Mouse (Mus musculus): ENCODE measurements around the gene Camk1.

Camk1 gene

DNA sequence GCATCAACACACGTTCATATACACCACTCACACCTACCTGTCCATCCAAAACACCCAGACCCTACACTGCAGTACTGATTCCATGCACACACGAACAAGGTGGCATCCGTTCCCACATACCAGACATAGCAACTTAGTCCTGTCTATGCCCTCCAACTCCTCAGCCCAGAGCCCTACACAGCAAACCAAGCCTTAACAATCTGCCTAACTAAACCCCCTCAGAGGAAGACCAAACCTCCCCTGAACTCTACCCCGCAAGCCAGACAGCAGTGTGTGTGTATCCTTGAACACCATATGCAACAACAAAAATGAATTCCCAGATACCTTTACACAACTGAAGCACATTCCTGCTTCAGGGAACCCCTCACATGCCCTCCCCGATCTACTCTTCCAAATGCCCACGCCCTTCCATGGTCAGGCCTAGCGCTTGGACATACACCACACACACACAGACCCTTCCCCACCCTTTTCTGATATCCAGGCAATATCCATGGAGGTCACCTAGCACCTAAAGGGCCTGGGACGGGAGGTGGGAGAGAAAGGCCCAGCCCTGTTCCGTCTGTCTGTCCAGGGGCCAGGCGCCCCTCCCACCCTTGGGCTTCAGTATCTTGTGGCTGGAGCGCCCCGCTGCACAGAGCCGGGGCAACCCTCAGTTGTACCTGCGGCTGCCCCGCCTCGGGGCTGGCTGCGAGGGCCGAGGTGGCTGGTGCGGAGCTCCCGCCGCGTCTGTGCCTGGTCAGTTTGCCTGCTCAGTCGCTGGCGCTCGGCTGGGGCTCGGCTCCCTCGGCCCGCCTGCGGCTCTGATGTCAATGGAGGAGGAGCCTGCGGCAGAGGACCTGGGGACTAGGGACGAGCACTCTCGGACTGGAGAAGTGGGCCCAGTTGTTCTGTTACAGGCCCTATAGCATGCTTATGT, at the start of gene Camk1:
Camk1 (minus strand) TSS at position 808 of the 916 bp plus-strand sequence.
- no peak for DNase-seq (ENCODE audit: low read depth, low spot score)

DNA sequence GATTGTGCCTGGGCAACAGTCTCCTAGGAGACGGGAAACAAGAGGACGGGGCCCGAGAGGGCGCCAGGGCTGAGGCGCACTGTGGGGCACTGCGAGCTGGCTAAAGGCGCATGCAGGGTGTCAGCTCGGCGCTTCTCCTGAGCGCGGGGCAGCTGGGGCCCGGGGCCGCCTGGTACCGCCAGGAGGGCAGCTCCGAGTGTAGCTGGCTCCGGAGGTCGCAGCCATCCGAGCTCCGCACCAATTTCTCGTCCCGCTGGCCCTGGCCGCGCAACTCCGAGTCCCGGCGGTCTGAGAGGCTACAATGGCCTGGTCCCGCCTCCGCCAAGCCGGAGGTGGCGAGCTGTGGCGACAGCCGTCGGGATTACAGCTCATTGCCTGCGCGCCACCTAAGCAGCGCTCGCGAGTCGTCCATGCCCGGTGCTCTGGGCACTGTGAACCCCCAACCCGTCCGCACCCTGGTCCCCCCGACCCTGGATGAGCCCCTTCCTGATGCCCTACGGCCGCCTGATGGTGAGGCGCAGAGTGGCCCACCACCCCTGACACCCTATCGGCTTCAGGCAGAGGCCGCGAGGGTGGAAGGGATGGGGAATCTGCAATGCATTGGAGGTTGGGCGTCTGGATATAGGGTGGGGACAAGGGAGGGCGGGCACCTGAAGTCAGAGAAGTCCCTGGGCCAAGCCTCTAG, 48.7 kb upstream of the Camk1 start:
- no peak for DNase-seq (ENCODE audit: low read depth, low spot score)

DNA sequence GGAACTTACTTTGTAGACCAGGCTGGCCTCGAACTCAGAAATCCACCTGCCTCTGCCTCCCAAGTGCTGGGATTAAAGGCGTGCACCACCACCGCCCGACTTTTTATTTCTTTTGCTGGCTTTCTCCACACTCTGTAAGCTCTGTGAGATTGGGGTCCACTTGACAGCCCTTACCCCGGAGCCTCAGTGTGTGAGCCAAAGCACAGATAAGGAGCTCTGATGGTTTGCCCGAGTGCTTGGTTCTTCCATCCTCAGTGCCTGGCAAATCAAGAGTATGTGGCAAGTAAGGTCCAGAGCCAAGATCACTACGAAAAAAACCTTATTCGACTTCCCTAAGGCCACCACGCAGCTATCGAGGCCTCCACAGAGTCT, 48.2 kb upstream of the Camk1 start:
- DNase-seq (ENCODE audit: low read depth, low spot score) = no peak

DNA sequence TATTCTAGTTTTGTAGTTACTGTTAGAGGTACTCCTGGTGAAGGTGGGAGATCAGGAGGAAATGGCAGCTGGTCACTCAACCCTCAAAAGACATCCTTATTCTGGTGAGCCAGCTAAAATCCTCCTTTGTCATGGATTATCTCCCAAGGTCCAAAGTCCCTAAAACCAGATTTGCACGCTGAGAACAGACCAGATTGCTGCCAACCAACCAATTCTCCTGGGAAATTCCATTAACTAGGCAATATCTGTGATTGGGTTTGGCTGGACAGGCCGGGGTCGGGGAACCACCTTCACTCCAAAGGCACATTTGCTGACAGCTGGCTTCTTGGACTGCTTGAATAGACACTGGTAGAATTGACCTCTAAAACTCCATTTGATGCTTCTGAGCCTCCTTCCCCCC, 46.9 kb upstream of the Camk1 start:
- no peak for DNase-seq (ENCODE audit: low read depth, low spot score)

DNA sequence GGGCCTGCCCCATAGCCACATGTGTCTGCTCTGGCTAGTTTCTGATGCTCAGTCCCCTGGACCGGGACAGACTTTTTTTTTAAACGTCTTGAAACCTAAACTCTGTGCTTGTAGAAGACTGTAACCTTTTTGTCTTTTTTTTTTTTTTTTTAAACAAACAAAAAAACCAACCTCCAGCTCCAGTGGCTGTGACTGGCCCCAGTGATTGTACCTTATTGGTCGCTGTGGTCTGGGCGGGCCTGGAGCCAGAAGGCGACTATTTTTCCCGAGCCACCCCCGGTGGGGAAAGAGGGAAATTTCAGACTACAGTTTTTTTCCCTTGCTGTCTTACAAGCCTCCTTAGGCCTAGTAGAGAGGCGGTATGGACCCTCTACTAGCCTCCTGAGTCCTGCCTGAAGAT, 45.2 kb upstream of the Camk1 start, which contains the start of gene Ttll3:
Ttll3 (plus strand) TSS at position 301 of the 400 bp plus-strand sequence.
- no peak for DNase-seq (ENCODE audit: low read depth, low spot score)

DNA sequence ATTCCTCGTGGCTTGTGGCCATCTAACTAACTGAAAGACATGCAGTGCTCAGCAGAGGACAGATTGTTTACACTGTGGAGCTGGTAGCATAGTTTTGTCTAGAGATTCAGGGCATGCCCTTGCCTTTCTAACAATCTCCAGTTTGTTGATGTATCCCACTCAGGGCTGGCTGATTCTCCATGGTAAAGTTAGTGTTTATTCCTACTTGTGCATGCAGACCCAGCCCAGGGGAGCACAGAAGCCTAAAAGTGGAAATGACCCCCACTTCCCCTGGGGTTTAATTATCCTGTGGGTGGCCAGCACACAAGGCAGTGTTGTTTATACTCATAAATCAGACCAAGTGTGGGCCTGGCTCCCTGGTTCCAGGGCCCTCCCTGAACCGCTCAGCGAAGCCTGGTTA, 42.2 kb upstream of the Camk1 start:
- DNase-seq (ENCODE audit: low read depth, low spot score) = no peak

DNA sequence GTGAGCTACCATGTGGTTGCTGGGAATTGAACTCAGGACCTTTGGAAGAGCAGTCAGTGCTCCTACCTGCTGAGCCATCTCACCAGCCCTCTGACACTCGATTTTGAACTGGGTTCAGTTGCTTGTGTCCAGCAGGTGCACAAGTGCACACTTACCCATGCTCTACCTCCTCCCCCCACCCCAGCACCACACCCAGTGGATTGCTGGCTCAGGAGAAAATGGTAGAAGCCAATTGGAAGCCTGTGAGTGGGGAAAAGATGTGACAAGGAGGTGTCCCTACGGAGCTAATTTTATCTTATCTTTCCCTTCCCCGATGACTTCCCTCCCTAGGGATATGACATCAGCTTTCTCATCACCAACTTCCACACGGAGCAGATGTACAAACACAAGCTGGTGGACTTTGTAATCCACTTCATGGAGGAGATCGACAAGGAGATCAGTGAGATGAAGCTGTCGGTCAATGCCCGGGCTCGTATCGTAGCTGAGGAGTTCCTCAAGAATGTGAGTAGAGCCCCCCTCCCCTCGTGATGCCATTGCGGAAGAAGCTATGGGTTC, 41.5 kb upstream of the Camk1 start:
- DNase-seq (ENCODE audit: low read depth, low spot score) = no peak

DNA sequence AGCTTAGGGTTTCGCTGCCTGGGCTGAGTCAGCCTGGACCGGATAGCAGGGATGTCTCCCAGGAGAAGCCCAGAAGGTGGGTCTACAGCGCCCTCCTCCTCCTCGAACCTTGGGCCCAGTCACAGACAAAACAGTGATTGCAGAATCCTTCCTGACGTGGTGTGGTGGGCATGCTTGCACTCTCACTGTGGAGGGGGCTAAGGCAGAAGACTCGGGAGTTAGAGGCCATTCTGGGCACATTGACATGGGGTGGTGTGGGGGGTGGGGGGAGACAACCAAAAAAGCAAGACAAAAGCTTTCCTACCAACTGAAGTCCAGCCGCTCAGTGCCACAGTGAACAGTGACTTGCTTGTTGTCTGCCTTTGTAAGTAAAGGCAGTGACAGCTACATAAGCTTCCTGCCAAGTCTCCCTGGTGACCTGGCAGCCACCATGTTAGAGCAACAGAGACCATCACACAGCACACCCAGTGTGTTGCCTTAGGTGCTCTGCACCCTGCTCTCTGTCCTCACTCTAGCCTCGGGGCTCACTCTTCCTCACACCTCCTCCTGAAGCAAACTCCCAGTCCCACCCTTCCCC, 40.7 kb upstream of the Camk1 start:
- DNase-seq (ENCODE audit: low read depth, low spot score) = no peak

DNA sequence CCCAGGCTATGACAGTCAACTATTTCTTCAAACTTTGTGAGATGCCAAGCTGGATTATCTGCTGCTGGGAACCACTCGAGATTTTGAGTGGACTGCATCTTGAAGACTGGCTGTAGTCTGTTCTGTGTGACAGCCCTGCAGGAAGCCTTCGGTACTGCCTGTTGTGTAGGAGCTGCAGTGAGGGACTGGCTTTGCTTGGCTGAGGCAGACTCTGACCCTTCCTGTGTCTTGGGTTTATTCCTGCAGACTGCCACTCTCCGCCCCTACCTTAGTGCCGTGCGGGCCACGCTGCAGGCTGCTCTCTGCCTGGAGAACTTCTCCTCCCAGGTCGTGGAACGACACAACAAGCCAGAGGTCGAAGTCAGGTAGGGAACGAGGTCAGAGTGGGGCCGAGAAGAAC, 36.7 kb upstream of the Camk1 start:
- DNase-seq (ENCODE audit: low read depth, low spot score) = no peak

DNA sequence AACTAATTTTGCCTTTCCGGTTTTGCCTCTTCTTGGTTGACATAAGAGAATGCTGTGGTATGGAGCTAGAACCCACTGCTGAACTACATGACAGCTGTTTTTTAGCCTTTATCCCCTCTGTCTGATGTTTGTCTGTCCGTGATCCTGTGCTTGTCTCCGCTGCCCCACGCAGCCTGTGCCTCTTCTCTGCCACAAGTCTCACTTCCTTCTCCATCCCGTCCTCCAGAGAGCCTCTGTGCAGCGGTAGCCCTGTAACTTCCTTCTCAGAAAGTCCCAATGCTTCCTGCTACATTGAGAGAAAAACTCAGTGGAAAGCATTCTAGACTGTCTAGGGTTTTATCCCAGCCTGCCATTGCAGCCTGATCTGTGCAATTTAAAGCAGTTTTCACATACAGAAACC, 35.5 kb upstream of the Camk1 start:
- no peak for DNase-seq (ENCODE audit: low read depth, low spot score)

DNA sequence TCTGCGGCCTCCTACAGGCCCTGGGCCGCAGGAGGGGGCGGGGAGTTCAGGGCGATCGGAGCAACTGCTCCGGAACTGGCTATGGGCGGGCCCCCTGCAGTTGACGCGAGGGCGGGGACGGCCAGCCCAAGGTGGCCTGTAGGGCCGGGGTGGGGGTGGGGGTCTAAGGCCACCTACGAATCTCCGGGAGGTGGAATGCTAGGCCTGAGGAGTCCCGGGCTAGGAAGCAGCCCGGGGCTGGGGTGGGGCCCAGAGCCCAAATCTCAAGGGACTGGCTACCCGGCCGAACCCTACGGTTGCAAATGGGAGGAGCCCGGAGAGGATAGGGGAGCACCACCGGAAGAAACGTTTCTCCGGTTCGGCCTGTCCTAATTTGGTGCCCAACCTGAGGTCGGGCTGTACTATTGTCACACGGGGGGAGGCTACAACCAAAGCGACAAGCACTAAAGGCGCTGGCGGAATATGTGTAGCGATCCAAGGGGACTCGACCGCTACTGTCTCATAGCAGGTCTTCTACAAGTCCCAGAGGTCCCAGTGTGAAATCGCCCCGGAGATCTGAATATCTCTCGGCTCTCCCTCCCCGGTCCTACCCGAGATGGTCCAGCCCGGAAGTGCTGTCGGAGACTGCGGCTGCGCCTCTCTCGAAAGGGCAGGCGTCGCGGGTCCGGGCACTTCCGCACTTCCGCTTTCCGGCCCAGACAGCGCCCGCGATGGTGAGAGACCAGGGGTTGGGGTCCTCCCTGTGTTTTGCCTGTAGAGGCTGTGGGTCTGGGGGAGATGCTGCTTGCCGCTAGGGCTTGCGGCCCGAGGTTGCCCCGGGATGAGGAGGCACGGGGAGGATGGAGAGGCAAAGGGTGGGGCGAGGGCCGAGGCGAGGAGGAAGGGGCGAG, 34.0 kb upstream of the Camk1 start, which contains the start of the genes Tada3 and Arpc4:
Tada3 (minus strand) TSS at position 388 of the 890 bp plus-strand sequence.
Arpc4 (plus strand) TSS at position 620 of the 890 bp plus-strand sequence.
- DNase-seq (ENCODE audit: low read depth, low spot score) = peak; percentile 95

DNA sequence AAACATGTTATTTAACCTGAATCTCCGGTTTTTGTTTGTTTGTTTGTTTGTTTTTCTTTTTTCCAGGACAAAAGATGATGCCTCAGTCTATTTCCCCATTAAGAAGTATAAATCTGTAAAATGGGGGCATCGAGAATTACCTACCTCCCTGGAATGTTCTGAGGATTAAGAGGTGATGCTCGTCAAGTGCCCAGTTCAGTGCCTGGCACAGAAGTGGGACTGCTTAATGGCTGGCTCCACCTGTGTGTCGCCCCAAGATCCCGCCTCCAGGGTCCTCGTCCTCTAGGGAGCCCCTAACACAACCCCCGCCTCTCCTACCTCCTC, 33.4 kb upstream of the Camk1 start:
- no peak for DNase-seq (ENCODE audit: low read depth, low spot score)

DNA sequence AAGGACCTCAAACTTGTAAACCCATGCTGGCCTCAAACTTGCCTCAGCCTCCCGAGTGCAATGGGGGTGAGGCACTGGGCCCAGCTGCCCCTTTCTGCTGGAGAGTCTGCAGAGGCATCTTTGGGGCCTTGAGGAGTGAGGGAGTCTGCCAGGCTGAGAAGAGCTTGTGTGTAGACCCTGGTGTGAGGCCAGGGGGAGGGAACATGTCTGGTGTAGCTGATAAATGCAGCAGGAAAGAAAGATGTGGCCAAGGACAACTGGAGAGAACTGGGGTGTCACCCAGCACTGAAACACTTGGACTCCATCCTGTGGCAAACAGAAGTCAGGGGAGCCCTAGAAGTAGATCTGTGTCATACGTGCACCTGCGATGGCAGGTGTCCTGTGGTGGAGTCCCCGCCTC, 29.7 kb upstream of the Camk1 start:
- no peak for DNase-seq (ENCODE audit: low read depth, low spot score)

DNA sequence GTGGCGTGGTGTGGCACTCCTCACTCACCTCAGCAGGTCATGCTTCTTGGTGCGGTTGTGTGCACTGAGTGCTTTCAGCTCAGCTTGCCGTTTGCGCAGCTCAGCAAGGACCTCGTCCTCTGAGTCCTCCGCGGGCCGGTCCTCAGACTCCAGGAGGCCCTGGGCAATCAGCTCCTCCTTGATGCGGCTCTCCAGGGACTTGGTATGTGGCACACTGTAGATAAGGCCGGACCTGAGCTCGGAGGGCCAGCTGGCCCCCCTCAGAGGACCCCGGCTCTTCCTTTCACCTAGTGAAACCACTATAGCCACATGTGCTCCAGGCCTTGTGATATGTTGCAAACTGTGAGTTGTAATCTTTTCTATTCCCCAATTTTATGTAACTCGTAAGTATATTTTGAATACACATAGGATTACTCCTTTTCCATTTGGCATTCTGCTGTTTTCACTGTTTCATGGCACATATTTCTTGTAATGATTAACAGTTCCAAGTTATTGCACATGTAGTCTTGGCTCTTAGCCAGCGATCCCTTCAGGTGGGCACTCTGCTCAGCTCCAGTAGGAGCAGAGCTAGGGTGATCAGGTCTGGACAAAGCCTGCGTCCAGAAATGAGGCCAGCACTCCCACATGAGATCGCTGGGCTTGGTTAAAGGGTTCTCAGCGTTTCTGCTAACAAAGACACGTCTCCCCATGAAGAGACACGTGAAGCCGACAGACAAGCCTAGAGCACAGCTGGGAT, 26.6 kb upstream of the Camk1 start:
- DNase-seq (ENCODE audit: low read depth, low spot score) = no peak

DNA sequence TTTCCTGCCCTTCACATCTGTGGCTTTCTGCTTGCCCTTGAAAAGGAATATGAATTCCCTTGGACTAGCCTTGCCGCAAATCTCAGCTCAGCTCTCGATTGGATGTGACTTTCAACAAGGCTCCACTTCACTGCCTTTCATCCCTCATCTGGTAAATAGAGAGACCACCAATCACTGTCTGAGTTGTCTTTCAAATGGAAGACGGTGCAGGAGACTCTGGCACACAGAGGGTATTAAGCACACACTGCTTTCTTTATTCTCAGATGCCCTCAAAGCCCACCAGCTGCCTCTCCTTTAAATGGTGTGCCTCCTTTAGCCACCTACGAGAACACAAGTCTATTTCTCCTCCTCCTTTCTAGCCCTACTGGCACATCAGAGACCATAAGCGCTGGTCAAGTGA, 24.8 kb upstream of the Camk1 start:
- DNase-seq (ENCODE audit: low read depth, low spot score) = no peak

DNA sequence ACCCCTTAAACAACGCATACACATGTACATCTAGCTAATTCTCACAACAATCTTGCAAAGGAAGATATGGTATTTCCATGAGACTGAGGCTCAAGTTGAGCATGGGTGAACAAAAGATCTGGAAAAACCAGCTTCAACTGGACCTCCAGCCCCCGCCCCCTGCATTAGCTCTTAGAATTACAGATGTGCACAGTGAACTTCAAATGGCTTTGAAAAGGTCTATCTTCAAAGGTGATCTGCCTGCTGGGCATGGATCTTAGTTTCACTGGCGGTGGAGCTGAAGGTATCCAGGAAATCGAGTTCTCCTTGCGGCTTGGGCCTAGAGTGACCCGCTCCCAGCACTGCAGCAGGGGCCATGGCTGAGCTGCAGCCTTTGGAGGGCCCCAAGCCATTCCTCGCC, 24.3 kb upstream of the Camk1 start:
- DNase-seq (ENCODE audit: low read depth, low spot score) = no peak

DNA sequence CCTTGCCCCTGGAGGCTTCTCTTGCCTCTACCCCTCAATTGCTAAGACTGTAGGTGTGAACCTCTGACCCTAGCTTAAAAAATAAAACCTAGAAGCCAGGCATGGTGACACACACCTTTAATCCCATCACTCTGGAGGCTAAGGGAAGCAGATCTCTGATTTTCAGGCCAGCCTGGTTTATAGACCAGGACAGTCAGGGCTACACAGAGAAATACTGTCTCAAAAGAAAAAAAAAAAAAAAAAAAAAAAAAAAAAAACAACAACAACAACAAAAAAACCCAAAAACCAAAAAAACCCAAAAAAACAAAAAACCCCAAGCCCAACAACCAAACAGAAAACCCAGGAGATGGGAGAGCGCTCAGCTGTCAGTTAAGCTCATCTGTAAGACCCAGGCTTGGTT, 23.8 kb upstream of the Camk1 start:
- no peak for DNase-seq (ENCODE audit: low read depth, low spot score)

DNA sequence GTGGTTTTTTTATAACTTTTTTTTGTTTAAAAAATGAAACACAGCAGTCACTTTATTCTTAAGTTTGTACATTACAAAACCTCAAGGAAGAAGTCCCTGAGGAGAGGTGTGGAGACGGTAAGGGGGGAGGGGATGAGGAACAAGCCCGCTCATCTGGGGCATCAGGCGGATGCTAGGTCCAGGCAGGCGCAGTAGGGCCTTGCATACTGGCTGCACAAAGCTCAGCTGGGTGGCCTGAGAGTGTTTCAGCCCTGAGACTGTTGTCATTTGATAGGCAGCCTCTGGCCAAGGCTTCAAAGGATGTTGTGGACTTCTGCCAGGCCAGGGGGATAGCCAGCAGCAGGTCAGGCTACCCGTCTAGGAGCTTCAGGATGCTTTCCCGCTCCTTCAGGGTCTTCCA, 22.9 kb upstream of the Camk1 start:
- DNase-seq (ENCODE audit: low read depth, low spot score) = no peak

DNA sequence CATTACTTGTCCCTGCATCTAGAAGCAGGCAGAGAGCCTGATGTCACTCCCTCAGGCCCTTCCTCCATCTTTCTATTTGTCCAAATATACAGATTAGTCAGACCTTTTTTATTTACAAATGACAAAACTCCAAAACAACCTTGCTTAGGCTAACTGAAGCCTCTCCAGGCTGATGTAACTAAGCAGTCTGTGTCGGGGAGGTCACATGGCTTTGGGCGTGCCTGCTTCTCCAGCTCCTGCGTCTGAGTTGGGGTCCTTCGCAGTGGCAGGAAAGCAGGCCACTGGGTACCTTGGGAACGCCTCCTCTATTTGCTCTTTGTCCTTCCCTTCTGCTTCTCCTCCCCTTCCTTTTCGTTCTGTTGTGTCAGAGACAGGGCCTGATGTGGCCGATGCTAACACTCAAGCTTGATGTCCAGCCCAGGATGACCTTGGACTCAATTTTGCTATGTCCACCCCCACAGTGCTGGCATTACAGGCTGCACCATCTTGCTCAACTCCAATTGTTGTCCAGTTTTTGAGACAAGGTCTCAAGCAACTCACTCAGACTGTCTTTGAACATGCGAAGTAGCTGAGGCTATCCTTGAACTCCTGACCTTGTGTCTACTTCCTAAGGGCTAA, 20.8 kb upstream of the Camk1 start:
- DNase-seq (ENCODE audit: low read depth, low spot score) = no peak

DNA sequence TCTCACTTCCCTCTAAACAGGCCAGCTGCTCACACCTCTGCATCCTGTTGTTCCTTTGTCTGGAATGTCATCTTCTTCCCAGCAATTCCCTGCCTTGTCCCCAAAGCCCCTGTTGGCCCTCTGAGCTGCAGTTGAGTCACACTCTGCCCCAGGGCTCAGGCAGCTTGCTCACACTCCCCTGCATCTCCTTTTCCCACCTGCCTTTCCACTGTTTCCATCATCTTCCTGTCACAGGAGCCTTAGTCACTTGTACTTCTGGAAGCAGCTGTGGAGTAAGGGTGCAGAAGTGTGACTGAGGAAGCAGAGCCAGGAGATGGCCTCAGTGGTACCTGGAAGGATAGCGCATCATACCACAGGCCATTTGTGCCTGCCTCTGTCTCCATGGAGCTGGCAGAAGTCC, 18.5 kb upstream of the Camk1 start:
- no peak for DNase-seq (ENCODE audit: low read depth, low spot score)

Measured in c-Kit-negative CD71-positive TER-119-positive erythroid progenitor cells, embryonic 14.5 days (primary cell).